Mouse (Mus musculus): ENCODE results near the gene Ndufs3. TPM values are rescaled to one million over a fixed set of nuclear protein-coding genes. Genes with fewer than 3 reads are reported as not detected.
"Not testable (repeated sequence)": the region's sequence is repeated elsewhere in the genome, so short reads cannot be mapped to it uniquely, and the experiment has no call there.

The Ndufs3 gene
- total RNA-seq, 4 experiments from 2014 or later, result 308 to 467 (median 370) TPM

DNA sequence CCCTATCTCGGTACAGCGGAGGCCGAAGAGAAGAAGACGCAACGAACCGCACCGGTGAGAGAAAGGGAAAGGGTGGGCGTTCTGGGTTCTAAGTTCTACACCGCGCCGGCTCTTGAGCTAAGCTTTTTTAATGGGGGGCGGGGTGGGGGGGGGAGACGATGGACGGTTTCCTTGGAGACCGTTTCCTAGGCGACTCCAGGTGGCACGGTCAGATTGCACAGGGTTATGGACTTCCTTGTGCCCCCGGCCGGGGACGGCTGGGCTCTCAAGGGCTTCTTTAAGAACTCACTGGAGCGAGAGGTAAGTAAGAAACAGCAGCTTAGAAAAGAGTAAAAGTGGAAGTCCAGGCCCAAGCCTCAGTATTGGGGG is 213 bp upstream of the Ndufs3 start:
- DNase-seq, result no peak

- DNase-seq, result no peak
These were observed 1.2 kb downstream of the Ndufs3 start for GRCm38 (mm10) chr2:90903398-90903797.

DNA sequence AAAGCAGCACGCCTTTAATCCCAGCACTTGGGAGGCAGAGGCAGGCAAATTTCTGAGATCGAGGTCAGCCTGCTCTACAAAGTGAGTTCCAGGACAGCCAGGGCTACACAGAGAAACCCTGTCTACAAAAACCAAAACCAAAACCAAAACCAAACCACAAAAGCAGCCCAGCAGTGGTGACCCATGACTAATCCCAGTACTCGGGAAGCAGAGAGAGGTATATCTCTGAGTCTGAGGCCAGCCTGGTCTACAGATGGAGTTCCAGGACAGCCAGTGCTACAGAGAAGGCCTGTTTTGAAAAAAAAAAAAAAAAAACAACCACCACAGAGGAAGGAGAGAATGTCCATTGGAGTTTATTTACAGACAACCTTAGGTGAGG is 10.3 kb downstream of the Ndufs3 start:
- DNase-seq, result not testable (repeated sequence)

GRCm38 (mm10) chr2:90893673-90894298 is 10.8 kb downstream of the Ndufs3 start:
- DNase-seq, result no peak

- no peak for DNase-seq
These were observed 14.8 kb downstream of the Ndufs3 start for GRCm38 (mm10) chr2:90889550-90890548.

GRCm38 (mm10) chr2:90887627-90888026 is 17.0 kb downstream of the Ndufs3 start:
- DNase-seq, result no peak

DNA sequence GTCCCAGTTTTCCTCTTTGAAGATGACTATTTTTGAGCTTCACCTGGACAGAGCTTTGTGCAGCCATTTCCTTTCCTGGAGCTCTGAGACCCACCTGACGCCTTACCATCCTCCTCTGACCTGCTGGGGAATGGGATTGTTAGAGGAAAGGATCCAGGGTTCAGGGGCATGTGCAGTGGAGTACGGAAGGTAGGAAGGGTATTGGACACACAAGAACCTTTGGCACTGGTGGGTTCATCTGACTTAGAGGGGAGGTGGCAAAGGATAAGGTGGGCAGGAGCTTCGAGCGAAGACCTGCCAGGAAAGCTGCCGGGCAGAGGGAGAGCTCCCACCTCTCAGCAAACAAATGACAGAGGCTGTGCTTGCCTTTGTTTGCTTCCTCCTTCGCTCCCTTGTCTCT is 18.2 kb downstream of the Ndufs3 start:
- DNase-seq, result no peak

DNA sequence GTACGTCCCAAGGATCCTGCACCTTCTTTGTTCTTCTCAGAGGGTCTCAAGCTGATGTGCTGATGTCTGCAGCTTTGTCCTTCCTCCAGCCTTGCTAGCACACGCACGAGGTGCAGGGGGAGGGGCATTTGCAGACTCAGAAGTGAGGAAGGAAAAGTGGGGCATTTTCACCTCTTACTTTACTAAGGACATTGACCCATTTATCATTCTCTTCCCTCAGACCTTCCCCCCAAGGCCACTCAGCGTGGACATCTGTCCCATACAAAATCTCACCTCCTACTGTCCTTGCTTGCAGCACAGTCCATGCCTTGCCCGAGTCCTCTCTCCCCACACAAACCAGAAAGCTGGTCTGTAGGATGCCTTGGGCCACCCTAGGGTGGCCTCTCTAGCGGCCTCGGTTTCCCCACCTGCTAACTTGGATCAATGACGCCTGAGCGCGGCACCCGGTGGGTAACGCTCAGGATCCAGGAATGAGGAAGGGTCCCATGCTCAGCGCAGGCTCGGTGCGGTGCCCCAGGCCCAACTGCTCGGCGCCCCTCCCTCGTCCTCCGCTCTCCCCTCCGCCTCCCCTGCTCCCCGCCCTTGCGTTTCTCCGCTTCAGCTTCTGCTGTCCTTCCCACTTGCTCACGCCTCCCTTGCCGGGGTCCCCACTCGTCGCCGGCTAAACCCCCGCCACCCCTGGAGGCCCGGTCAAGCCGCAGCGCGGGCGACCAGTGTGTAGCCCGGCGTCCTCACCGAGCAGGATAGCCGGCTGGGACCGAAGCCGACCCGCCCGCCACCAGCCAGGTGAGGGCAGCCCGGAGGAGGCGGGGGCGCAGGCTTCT is 19.2 kb downstream of the Ndufs3 start, which contains the start of gene C1qtnf4:
Gene C1qtnf4 (plus strand): TSS at position 643 of the 824 bp plus-strand sequence.
- DNase-seq, result no peak

DNA sequence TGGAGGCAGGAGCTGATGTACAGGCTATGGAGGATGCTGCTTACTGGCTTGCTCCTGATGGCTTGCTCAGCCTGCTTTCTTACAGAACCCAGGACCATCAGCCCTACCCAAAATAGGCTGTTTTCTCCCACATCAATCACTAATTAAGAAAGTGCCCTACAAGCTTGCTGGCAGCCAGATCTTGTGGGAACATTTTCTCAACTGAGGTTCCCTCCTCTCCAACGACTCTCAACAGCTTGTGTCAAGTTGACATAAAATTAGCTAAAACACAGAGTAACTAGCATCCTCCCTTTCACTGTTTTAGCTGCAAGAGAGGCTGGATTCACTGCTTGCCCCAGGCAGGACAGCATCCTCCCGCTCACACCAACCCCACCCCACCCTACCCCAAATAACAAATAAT is 22.8 kb downstream of the Ndufs3 start:
- DNase-seq, result no peak

DNA sequence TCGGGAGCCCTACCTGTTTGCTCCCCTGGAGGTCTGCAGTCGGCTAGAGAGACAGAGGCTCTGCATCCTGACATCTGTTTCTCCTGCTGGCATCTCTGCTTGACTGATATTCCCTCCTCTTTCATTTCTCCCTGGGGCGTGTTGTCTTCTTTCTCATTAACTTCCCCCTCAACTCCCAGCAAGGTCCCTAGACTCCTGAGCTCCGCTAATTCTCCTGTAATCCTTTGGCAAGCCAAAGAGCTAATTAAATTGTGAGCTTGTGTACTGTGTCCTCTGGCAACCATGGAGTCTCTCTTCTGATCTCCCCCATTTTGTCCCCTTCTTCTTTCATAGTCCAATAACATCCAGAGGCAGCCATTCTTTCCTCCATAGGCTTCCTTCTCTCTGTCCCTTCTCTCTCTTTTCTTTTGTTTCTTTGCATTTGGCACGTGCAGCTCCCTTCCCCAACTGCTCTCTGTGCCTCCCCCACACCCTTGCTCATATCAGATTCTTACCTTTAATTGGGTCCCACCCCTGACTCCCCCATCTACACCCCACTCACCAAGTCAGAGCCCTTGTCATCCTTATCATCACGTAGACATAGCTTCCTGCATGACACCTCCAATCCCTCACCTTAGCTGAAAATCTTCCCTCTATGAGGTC is 24.4 kb downstream of the Ndufs3 start:
- no peak for DNase-seq

DNA sequence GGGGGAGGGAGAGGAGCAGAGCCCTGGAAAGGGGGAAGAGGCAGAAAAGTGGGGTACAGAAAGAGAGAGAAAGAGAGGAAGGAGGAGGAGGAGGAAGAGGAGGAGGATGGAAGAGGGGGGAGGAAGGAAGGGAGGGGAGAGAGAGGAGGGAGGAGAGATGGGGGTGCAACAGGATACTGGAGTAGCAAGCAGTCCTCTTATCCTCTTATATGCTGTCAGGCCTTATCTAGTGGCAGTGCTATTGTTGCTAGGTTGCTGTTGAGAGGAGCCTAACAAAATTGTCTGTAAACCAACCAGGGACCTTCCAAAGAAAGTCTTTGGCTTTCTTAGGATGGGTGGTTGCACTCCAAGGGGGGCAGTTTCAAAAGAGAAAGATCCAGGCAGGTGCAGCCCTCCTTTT is 25.2 kb downstream of the Ndufs3 start:
- no peak for DNase-seq

GRCm38 (mm10) chr2:90877584-90878259 is 26.9 kb downstream of the Ndufs3 start:
- DNase-seq, result no peak

- no peak for DNase-seq
These were observed 29.4 kb downstream of the Ndufs3 start for GRCm38 (mm10) chr2:90875239-90875638.

DNA sequence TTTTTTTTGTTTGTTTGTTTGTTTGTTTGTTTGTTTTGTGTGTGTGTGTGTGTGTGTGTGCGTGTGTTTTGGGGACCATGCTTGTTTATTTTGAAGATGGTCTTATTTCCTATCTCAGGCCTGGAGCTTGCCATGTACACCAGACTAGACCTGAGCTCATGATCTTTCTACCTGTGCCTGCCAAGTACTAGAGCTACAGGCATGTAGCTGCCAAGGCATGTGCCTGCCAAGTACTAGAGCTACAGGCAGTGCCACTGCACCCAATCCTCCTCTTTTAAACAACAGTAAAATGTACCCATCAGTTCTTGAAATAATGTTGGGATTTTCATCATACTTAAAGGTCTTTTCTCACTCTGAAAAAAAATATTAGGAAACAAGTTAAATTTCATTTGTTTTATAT is 30.6 kb downstream of the Ndufs3 start:
- DNase-seq, result no peak

DNA sequence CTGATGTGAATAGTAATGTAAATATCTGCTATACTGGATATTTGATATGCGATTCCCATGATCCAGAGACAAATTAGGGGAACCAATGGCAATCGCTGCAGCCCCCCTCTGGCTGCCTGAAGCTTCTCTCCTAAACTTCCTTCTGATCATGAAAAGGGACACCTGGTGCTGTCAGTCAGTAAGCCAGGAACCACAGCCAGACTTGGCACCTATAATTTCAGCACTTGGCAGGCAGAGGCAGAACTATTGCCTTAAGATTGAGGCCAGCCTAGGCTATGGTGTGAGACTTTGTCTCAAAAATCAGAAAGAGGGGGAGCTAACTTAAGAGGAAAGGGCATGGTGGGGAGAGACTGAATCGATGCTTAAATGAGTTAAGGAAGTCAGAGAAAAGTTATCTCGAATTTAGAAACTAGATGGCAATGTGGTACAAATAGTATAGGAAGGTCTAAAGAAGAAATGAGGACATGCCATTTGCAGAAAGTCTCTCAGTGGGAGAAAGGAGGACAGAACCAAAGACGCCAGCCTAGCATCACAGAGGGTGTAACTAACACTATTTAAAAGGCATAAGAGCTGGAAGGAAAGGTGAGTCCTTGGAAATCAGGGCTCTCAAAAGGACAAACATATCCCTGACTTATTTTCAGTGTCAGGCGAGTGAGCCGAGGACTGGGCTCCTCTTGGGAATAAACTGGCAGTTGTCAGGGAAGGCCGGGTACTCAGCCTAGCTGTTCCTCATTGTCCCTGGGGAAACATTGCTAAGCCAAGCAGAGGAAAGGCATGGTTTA is 33.3 kb downstream of the Ndufs3 start:
- DNase-seq, result no peak

DNA sequence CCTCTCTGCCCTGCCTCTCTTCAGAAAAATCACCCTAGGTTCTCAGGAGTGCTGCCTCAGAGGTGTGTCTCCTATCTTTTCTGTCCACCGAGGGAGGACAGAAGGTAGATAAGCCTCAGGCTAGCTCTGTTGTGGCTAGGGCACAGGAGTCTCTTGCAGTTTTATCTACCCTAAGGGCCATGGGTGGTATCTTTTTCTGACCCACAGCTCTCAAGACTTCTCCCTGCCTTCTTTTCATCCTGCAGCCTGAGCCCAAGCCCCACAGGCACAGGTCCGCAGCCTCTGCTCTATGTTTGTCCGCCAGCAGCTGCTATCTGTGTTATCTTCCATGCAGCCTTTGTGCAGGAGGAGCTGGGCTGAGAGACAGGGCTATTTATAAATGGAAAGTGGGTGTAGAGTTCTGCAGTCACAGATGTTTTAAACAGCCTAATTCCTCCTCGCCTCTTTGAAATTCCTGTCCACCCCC is 34.5 kb downstream of the Ndufs3 start:
- no peak for DNase-seq

- DNase-seq, result peak; percentile 70
These were observed 38.1 kb downstream of the Ndufs3 start for GRCm38 (mm10) chr2:90866524-90866923.

- DNase-seq, result no peak
These were observed 40.4 kb downstream of the Ndufs3 start for GRCm38 (mm10) chr2:90864184-90864583.

DNA sequence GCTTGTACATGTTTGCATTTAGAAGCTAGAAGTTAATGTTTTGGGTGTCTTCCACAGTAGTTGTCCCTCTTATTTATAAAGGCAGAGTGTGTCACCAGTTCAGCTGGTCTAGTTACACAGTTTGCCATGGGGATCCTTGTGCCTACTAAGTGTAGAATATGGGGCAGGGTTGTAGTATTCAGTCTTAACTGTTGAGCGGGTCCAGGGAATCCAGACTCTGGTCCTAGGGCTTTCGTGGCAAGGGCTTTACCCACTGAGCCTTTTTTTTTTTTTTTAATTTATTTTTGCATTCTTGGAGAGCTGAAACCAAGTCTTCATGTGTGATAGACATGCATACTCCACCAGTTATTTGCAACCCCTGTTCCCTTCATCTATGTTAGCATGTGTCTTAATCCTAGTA is 43.1 kb downstream of the Ndufs3 start:
- no peak for DNase-seq

- no peak for DNase-seq
These were observed 54.2 kb downstream of the Ndufs3 start for GRCm38 (mm10) chr2:90850401-90850800.

GRCm38 (mm10) chr2:90848331-90848730 is 56.3 kb downstream of the Ndufs3 start:
- no peak for DNase-seq

All from adrenal gland, adult 8-10 months (tissue).